Mouse (Mus musculus) heart, adult 2 months (tissue): ENCODE results near the gene Ltbr. TPM values are rescaled to one million over a fixed set of nuclear protein-coding genes. Genes with fewer than 3 reads are reported as not detected.
A peak's percentile ranks its signal among the peaks of the same experiment; 100 is the strongest.

Source experiments
- DNase-seq, 2 experiments: peaks; one replicate each; pipeline ENCODE4 v3.0.0; 2021
- H3K27ac ChIP-seq: fragments of 200-600 bp; 2 replicates; pipeline ENCODE4 v1.8.1; 2022
- H3K27me3 ChIP-seq: fragments of 200-500 bp; 2 replicates; pipeline ENCODE4 v1.6.1; 2012; ENCODE audit warnings: mild to moderate bottlenecking, low read length, inconsistent platforms, mixed read lengths; ENCODE audit not compliant: control insufficient read depth, insufficient read depth
- H3K36me3 ChIP-seq: fragments of 200-500 bp; 2 replicates; pipeline ENCODE4 v1.6.1; 2012; ENCODE audit warnings: low read length, inconsistent platforms; ENCODE audit not compliant: control insufficient read depth, insufficient read depth
- H3K4me1 ChIP-seq: fragments of 200-500 bp; 2 replicates; pipeline ENCODE4 v1.6.1; 2011; ENCODE audit warnings: low read length; ENCODE audit not compliant: control insufficient read depth, insufficient read depth
- H3K4me3 ChIP-seq: fragments of 200-600 bp; 2 replicates; pipeline ENCODE4 v1.8.1; 2022
- H3K79me2 ChIP-seq: fragments of 200-500 bp; replicated peaks from 2 replicates; pipeline ENCODE4 v1.6.1; 2012; ENCODE audit warnings: mild to moderate bottlenecking, inconsistent platforms, low read length, moderate library complexity, mixed read lengths; ENCODE audit not compliant: control insufficient read depth, insufficient read depth
- H3K9ac ChIP-seq: fragments of 200-500 bp; 2 replicates; pipeline ENCODE4 v1.6.1; 2012; ENCODE audit warnings: low read depth, mild to moderate bottlenecking, control low read depth, inconsistent platforms, low read length, mixed read lengths
- CTCF ChIP-seq: fragments of 200-600 bp; IDR thresholded peaks from 2 replicates; pipeline ENCODE4 v1.8.1; 2022; ENCODE audit warnings: antibody characterized with exemption, mild to moderate bottlenecking, moderate library complexity
- EP300 ChIP-seq: fragments of 200-500 bp; IDR thresholded peaks from 2 replicates; pipeline ENCODE4 v1.6.1; 2011; ENCODE audit warnings: low read depth, low read length, control low read depth; ENCODE audit not compliant: insufficient read depth
- POLR2A ChIP-seq: fragments of 200-500 bp; IDR thresholded peaks from 2 replicates; pipeline ENCODE4 v1.6.1; 2011; ENCODE audit warnings: mild to moderate bottlenecking, low read depth, low read length, control low read depth; ENCODE audit not compliant: insufficient read depth
- WGBS: fragments of 180-500 bp; shearing (Covaris S2); methylation state at CpG from one replicate; pipeline ENCODE4 v1.1.7; 2018; 5-methylcytosine and 5-hydroxymethylcytosine counted together
- intact Hi-C: fragments of 180-260 bp; cut with DNase I; formaldehyde crosslinking; loops from one replicate; pipeline ENCODE4 v1.15.1; 2025
- polyA plus RNA-seq: library from polyadenylated mRNA; depleted of rRNA; stranded (reverse); fragments of >200 nt; gene quantifications from 2 replicates; pipeline ENCODE4 v1.2.3, GENCODE M21; 2012
- total RNA-seq, 2 experiments: library from RNA; stranded (reverse); gene quantifications; 2 replicates each; pipeline ENCODE4 v1.2.3; 2021

Ltbr gene
- total and polyA plus RNA-seq, 3 experiments, result 28.2 to 36.5 (median 28.8) TPM

DNA sequence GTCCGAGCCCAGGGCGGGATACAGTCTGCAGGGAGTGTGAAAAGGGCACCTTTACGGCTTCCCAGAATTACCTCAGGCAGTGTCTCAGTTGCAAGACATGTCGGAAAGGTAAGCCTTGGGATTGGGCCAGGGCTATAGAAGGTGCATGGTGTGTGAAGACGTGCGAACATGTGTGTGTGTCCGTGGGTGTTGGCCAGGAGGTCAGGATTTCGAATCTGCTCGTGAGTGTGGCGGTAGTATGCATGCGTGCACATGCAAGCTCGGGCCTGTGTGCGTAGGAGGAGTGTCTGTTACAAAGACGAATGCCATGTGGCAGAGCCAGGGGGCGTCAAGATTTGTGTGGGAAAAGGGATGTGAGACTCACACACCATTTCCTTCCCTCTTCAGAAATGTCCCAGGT is 43.6 kb upstream of the Ltbr start:
- intact Hi-C loops, result no loop called here
- Histone ChIP-seq H3K4me3 (no peak overlapping the region), H3K27me3 (no peaks in the 10 kb centered on the region), H3K9ac (no peak overlapping the region), H3K27ac (no peak overlapping the region), H3K36me3 (no peaks in the 10 kb centered on the region), H3K4me1 (peaks cover 26% of the 10 kb centered on the region), H3K79me2 (no peaks in the 10 kb centered on the region)
- TF ChIP-seq CTCF (no peak), POLR2A (no peak), EP300 (no peak)
- DNase-seq, result no peak
- 76% methylated on average over 15 of the region's 15 CpGs for WGBS

DNA sequence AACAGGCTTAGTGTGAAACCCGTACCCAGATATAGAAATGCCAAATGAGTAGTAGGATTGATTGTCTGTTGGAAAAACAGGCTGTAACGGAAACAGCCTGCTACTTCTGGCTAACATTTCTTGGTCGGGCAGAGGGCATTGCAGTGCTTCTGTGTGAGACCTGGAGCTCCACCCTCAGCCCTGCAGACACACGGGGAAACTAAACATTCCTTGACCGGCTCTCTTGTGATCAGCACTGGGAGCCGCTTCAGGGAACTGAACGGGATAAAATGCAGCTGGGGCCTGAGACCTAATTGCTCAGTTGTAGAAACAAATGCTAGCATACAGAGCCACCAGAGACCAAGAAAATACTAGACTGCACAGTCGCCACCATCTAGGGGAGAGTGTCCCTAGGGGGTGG is 42.6 kb upstream of the Ltbr start:
- intact Hi-C loops, result no loop called here
- H3K36me3 ChIP-seq, result no peaks in the 10 kb centered on the region; the same call in 1 of the 2 replicates
- H3K4me1 ChIP-seq, result peaks cover 34% of the 10 kb centered on the region
- peak overlapping the region; percentile 91 for H3K27ac ChIP-seq
- H3K79me2 ChIP-seq, result no peaks in the 10 kb centered on the region
- no peak for DNase-seq
- 45% methylated on average over 8 of the region's 8 CpGs for WGBS
- no peak overlapping the region for H3K4me3 ChIP-seq
- no peaks in the 10 kb centered on the region for H3K27me3 ChIP-seq
- TF ChIP-seq EP300 (no peak), POLR2A (0 out of 2 replicates have a peak, but pooled peaks have one; percentile 13)
- no peak overlapping the region for H3K9ac ChIP-seq

DNA sequence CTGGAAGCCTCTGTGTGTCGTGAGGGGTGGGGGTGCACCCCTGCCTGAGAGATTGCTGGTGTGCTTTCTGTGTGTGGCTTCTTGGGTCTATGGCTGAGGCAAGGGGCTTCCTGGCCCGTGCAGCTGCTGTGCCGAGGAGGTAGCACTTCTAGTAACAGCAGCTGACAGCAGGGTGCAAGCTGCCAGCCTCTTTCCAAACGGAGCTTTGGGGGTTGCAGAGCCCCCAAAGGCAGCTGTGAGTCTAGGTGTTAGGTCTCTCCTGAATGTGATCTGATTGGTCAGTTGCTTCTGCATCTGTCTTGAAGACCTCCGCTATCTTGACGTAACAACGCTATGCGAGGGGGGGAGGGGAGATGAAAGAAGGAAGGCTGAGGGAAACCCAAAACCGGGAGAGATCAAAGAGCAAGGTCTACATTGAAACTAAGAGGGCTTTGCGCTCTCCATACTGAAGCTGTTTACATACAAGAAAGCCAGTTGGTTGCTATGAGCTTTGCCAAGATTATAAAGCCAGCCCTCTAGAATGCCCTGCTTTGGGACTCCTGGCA is 41.6 kb upstream of the Ltbr start:
- H3K4me1 ChIP-seq, result peaks cover 35% of the 10 kb centered on the region
- H3K9ac ChIP-seq, result peak overlapping the region; percentile 33
- DNase-seq, result no peak
- peak overlapping the region; percentile 91 for H3K27ac ChIP-seq
- H3K27me3 ChIP-seq, result no peaks in the 10 kb centered on the region
- TF ChIP-seq EP300 (no peak), POLR2A (no peak), CTCF (no peak)
- intact Hi-C loops, result no loop called here
- no peaks in the 10 kb centered on the region for H3K79me2 ChIP-seq
- H3K4me3 ChIP-seq, result peak overlapping the region; percentile 48
- 20% methylated on average over 10 of the region's 10 CpGs for WGBS
- H3K36me3 ChIP-seq, result no peaks in the 10 kb centered on the region; the same call in 1 of the 2 replicates

DNA sequence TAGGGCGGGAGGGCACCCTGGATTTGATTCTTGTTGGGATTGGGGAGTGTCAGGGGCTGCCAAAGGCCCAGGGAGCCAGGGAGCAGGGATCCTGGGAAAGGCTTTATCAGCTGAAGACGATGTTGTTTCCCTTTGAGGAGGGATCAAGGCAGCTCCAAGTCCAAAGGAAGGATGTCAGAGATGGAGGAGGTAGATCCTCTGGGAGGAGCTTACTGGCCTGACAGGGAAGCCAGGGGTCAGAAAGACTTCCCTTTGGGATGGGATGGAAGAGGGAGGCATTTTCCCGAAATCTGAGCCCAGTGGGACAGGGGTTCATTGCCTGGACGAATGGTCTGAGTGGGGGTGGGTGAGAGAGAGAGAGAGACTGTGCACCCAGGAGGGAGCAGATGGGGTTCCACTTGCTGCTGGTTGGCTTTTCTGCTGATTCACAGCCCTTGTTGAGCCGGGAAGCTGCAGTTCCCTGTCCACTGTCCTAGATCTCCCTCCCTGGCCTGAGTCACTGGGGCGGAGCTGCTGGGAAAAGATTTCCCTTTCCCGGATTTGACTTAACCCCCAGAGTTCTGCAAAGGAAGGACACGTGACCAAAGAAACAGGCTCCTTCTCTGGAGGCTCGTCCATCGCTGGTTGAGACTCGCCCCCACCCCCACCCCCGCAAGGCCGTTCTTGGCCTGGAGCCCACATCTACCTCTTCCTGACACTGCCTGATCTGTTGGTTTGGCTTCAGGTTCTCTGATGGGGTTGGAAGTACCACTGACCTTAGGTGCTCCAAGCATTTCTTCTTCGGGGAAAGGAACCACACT is 40.9 kb upstream of the Ltbr start:
- Histone ChIP-seq H3K9ac (peak overlapping the region; percentile 33), H3K4me1 (peaks cover 35% of the 10 kb centered on the region), H3K36me3 (no peaks in the 10 kb centered on the region; the same call in 1 of the 2 replicates), H3K27ac (peak overlapping the region; percentile 91), H3K79me2 (no peaks in the 10 kb centered on the region), H3K27me3 (no peaks in the 10 kb centered on the region), H3K4me3 (peak overlapping the region; percentile 48)
- 17% methylated on average over 14 of the region's 14 CpGs for WGBS
- TF ChIP-seq EP300 (peak; percentile 61; the same call in 1 of the 2 replicates), CTCF (no peak), POLR2A (peak; percentile 67)
- intact Hi-C loops, result loop anchor here (1.0 kb wide), 1 partner anchor 41 kb away; the partner anchor contains the start of gene Ltbr
- DNase-seq, result peak; percentile 80 to 87

DNA sequence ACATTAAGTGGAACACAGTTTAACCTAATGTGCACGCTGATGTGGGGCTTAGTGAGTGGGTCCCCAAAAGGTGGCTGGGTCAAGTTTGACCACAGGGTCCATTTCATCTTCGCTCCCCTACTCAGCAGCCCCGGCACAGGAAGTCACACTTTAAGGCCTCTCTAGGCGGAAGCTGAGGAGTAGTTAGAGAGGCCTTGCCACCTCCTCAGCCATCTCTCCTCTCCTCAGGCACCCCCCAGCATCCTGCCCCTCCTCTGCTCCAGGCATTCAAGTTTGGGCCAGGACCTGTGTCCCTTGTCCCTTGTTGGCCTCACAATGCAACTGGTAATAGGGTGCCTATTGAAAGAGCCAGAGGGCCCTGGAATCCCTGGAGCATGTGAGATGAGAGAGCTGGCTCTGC is 40.0 kb upstream of the Ltbr start:
- TF ChIP-seq EP300 (no peak), POLR2A (no peak), CTCF (no peak)
- no peak for DNase-seq
- intact Hi-C loops, result loop anchor here (1.0 kb wide), 1 partner anchor 40 kb away; the partner anchor contains the start of gene Ltbr
- Histone ChIP-seq H3K9ac (peak overlapping the region; percentile 27; the same call in 1 of the 2 replicates), H3K4me1 (peaks cover 36% of the 10 kb centered on the region), H3K4me3 (peak overlapping the region; percentile 48), H3K27me3 (no peaks in the 10 kb centered on the region), H3K27ac (peak overlapping the region; percentile 91), H3K36me3 (no peaks in the 10 kb centered on the region; the same call in 1 of the 2 replicates), H3K79me2 (no peaks in the 10 kb centered on the region)
- WGBS, result 47% methylated on average over 4 of the region's 4 CpGs
